Mouse (Mus musculus) WW6 (cell line): Measurements from ENCODE around the gene Bglap3.
"Not testable (repeated sequence)": the region's sequence is repeated elsewhere in the genome, so short reads cannot be mapped to it uniquely, and the experiment has no call there.

Experiments used
- DNase-seq: peaks from one replicate; pipeline ENCODE4 v3.0.0-alpha.2; 2013; ENCODE audit warnings: low read depth, low spot score

Gene Bglap3

DNA sequence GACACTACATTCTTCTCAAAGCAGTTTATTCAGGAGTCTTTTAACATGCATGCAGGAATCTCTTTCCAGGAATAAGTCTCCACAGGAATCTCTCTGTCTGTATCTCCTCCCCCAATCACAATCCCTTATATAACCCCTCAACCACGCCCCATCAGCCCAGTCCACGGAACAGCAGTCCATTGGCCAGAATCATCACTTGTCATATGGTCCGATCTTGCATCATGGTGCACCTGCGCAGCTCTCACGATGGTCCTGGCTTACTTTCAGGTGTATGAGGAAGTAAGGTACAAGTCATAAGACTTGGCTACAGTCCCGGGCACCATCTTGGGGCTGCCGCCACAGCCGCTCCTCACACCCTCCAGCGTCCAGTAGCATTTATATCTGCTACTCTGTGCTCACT is at the start of gene Bglap3:
Gene Bglap3 (minus strand): TSS at position 101 of the 400 bp plus-strand sequence.
- DNase-seq = not testable (repeated sequence)

- DNase-seq = no peak
Observed at GRCm38 (mm10) chr3:88422020-88422720, 49.6 kb upstream of the Bglap3 start.

DNA sequence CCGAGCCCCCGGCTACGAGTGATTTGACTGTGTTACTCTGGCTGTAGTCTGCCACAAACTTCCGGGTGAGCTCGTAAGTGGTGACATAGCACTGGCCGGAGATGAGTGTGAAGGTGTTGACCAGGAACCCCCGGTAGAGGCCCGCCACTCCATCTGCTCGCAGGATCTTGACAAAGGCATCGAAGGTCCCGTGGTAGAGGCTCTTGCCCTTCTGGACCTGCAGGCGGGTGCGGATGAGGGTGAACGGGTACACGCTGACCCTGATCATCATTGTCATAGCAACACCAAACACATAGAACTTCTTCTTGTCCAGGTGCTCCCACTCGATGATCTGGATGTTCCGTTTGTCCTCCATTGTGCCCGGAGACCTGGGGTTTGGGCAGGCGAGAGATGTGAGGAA is 48.2 kb upstream of the Bglap3 start:
- no peak for DNase-seq

DNA sequence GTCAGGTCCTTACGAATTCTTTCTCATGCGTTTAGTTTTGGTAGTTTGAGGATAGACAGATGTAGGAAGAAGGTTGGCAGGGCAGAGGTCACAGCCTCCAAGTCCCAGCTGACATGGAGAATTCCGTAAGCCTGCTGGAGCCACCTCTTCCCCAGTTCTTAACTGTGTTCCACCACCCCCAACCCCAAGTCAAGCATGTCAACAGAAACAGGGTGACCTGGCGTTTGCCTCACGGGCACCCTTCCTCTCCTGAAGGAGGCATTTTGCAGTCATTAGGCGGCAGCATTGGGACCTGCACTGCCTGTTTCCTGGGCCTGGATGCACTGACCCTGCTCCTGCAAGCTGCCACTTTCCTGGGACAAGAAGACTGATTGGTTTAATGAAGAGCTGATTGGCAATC is 45.5 kb upstream of the Bglap3 start:
- no peak for DNase-seq

- no peak for DNase-seq
Observed at GRCm38 (mm10) chr3:88415668-88416067, 43.1 kb upstream of the Bglap3 start.

DNA sequence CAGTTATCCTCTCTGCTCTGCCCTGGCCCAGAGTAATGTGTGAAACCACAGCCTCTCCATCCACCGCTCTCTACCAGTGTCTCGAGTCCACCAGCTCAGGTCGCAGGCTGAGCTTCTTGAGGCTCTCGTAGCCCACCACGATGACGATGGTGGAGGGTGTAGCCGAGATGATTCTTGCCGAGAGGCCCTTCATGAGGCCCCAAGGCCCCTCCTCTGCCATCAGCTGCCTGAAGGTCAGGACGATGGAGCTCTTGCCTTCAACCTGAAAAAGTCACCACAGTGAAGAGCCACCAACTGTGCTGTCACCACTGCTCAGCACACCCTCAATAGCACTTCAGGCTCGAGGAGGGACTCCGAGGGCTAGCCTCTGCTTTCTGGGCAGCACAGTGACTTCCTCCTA is 40.1 kb upstream of the Bglap3 start:
- no peak for DNase-seq

- no peak for DNase-seq
Observed at GRCm38 (mm10) chr3:88411681-88412080, 39.1 kb upstream of the Bglap3 start.

GRCm38 (mm10) chr3:88410645-88411031 is 38.1 kb upstream of the Bglap3 start:
- no peak for DNase-seq

GRCm38 (mm10) chr3:88409741-88410644 is 37.5 kb upstream of the Bglap3 start, which contains the start of gene Pmf1:
TSS of gene Pmf1 (minus strand) at chr3:88410331.
- peak; percentile 87 for DNase-seq

DNA sequence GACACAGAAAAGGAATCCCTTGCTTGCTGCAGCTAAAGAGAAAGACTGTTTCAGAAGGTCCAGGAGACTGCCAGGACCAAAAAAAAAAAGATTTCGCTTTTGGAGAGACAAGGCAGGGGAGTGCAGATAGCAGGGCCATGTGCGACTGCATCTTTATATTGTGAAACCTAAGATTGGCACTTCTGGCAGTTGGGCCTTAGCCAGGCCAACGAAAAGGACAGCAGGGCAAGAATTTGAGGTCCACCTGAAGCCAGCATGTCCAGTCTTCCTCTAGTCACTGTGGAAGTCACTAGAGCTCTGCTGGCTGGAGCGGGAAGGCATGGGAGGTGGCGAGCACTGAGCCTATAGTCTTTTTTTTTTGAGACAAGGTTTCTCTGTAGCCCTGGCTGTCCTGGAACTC is 36.4 kb upstream of the Bglap3 start:
- DNase-seq = no peak

DNA sequence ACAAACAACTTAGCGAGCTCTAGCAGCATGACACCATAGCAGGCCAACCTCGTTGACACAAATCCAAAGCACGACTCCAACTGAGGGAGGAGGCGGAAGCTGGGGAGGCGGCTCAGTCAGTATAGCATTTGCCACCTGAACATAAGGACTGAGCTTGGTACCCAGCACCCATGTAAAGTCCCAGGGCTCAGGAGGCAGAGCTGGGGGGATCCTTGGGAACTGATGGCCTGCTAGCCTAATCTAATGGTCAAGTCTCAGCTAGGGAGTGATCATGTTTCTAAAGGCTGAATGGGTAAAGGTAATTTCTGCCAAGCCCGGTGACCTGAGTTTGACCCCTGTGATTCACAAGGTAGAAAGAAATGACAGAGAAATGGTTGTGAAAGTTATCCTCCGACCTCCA is 35.0 kb upstream of the Bglap3 start:
- no peak for DNase-seq

DNA sequence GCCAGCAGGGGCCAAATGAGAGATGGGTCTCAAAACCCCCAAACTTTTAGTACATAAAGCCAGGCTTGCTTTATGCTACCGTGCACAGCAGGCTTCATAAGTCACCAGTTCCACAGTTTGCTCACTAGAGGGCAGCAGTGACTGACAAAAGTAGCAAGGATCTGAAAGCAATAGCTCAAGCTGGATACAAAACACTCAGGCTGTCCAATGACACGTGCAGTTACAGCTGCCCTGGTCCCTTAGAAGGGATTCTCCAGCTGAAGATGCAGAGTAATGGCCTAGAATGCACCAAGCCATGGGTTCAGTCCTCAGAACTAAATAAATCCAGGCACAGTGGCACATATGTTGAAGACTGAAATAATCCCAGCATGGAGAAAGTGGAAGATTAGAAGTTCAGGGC is 34.5 kb upstream of the Bglap3 start:
- peak; percentile 36 for DNase-seq

DNA sequence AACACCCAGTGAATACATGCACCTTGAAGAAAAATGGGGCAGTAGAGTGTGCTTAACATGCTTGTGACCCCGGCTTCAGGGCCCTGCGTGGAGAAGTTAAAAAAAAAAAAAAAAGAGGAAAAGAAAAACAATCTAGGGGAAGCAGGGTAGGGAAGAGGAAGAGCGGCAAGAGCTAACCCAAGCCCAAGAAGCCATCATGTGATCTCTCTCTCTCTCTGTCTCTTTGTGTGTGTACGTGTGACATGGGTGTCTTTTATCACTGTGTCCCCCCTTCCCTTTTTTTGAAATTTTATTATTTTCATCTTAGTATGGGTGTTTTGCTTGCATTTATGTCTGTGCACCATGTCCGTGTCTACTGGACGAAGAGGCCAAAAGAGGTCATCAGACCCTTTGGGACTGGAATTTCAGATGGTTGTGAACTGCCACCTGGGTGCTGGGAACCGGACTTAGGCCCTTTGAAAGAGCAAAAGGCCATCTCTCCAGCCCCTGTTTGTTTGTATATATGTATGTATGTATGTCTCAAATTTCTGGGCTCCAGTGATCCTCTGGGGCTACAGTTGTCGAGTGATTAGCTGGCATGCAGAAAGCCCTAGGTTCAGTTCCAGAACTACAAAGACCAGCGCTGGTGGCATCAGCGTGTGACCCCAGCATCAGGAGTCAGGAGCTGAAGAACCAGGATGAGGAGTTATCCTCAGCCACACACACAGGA is 31.1 kb upstream of the Bglap3 start:
- no peak for DNase-seq

- DNase-seq = no peak
Observed at GRCm38 (mm10) chr3:88398666-88399065, 26.1 kb upstream of the Bglap3 start.

DNA sequence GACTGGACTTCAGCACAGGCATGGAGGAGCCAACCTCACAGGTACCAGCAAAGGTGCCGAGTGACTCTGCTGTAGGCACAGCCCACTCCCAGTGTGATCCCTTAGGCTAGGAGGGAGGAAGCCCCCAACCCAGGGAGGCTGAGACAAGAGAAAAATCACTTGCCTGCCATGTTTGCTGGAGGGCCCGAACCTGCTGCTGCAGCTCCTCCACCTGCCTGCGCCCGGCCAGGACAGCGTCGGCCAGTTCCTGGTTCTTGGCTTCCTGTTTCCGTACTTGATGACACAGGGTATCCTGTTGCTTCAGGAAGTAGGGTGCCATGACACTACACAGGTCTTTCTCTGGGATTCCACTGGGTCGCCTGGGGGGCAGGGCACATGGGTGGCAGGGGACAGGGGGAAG is 23.2 kb upstream of the Bglap3 start:
- no peak for DNase-seq

DNA sequence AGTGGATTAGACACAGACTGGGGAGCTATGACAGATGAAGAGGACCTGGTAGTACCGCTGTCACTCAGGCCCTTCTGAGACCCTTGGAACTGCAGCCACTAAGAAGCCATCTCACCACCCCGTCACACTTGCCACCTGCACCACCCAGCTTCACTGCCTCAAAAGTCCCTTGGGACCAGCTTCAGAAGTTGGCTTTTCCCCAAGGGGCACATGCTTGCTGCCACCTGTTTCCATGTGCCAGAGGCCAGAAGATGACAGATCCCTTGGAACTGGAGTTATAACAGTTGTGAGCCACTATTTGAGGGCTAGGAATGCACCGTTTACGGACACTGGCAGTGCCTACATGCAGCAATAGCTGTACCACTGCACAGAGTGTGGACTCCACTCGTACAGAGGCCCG is 22.7 kb upstream of the Bglap3 start:
- DNase-seq = no peak

- DNase-seq = no peak
Observed at GRCm38 (mm10) chr3:88393776-88394375, 21.3 kb upstream of the Bglap3 start.

GRCm38 (mm10) chr3:88384364-88384763 is 11.8 kb upstream of the Bglap3 start, which contains the start of gene Bglap:
TSS of gene Bglap (minus strand) at chr3:88384464.
- DNase-seq = no peak

DNA sequence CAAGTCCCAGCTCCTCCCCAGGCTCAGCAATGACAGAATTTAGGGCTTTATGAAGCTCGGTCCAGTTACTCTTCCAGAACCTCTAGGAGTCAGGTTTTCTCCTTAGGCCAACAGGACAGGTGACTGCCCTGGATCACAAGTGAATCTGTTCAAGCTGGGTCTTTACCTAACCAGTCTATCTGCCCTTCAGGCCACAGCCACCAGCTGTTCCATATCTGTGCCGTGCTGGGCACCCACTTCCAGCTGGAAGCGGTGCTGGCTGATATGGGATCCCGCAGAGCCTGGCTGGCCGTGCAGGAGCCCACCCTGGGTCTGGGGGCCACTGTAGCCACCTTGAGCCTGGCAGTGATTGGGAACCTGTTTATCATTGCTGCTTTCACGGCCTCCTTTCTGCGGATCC is 9.8 kb upstream of the Bglap3 start:
- not testable (repeated sequence) for DNase-seq

DNA sequence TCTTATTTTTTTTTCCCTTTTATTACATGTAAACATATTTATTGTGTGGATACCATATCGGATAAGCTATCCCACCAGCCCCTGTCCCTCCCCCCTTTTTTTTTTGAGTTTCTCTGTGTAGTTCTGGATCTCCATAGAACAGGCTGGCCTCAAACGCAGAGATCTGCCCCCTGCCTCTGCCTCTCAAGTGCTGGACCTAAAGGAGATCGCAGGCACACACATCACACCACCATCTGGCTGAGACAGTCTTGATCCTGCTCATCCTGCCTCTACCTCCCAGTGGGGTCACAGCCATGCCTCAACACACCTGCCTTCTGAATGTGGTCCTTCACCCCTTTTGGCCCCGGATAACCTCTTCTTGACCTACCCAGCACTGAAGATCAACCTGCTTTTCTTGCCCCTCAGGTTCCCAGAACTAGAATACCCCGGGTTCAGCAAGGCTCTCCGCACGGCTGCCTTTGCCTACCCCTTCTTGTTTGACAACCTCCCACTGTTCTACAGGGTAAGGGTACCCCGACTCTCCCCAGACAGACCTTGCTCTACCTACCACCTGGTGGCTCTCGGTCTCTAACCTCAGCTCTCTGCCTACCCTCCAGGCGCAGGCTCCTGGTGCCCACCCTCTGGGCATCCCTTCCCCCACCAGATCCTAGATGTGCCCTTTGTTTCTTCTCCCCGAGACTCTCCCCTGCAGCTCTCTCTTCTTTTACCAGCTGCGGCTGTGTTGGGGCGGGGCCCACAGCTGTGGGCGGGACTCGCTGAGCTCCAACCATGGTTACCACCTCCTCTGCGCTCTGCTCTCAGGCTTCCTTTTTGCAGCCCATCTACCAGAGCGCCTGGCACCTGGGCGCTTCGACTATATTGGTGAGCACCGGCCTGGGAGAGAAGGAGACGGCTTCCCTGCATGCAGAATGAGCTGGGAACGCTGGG is 9.1 kb upstream of the Bglap3 start:
- DNase-seq = not testable (repeated sequence)

DNA sequence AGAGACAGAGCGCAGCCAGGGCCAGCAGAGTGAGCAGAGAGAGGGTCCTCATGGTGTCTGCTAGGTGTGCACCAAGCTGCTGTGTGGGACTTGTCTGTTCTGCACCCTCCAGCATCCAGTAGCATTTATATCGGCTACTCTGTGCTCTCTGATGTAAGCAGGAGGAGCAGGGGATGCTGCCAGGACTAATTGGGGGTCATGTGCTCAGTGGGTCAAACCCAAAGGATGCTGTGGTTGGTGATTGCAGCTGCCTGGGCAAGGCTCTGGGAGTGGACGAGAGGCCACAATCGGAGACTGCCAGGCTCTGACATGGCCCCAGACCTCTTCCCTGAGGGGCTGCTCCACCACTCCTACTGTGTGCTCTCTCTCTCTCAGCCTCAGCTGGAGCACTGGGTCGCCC is 6.1 kb upstream of the Bglap3 start, which contains the start of gene Bglap2:
Gene Bglap2 (minus strand): TSS at position 101 of the 400 bp plus-strand sequence.
- DNase-seq = not testable (repeated sequence)
